Mouse (Mus musculus) kidney, adult 9 months (tissue): ENCODE data around the gene Sox5.

ENCODE experiments used
- DNase-seq: peaks from one replicate; pipeline ENCODE4 v3.0.0; 2022

Gene Sox5

DNA sequence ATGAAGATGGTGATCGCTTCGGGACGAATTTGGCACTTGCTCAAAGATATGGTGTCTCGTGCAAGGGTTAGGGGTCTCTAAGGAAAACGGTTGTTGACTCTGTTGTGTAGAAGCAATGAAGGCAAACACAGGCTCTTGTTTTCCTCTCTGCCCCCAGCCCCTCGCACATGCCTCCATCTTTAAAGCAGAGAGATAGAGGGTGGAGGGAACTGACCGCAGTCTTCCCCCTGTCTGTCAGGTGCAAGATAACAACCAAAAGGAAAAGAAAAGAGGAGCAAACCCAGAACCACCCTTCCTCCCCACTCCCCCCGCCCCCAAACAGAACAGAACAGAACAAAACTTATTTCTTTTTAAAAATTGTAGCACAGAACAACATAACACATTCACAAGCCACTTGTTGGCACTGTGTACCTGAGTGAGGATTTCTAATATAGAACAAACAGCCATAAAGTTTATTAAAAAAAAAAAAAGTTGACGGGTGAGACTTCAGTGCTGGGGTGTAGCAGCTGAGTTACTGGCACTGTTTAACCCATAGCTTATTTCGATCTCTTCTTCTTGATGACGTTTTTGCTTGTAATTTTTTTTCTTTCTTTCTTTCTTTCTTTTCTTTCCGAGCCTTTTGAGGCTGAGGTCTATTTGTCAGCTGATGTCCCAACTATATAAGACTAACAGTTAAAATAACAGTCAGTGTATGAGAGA, 949.1 kb downstream of the Sox5 start:
- DNase-seq = no peak

DNA sequence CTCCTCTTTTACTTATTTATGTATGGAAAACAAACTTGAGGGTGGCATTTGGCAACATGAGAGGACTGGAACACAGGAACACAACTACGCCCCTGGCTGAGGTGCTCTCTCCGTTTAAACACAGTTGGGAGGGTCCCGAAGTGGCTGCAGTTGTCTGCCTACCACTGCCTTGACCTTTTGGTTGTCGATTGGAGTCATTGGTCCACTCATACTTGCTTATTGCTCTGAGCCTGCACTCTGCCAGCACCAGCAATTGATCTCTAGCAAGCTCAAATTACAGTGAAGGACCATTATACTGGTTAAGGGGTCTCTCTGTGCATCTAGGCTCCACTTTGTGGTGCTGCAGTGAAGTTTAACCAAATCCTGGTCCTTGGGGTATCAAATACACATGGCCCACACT, 950.5 kb downstream of the Sox5 start:
- DNase-seq = no peak

DNA sequence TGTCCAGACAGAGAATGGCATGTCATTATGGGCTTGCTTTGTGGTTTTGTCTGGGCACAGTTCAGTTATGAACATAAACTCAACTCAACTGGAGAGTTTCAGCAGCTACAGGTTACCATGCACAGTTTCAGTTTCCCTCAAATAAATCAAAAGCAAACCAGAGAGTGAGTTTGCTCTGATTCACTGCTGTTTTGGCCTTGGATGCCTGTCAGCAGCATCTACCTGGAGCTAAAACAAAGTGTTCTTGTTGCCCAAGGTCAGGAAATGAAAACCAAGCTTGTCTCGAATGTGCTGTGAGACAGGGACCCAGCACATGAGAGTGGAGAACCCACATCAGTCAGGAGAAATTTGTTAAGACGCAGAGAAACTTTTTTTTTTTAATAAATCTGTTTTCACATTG, 951.6 kb downstream of the Sox5 start:
- no peak for DNase-seq

DNA sequence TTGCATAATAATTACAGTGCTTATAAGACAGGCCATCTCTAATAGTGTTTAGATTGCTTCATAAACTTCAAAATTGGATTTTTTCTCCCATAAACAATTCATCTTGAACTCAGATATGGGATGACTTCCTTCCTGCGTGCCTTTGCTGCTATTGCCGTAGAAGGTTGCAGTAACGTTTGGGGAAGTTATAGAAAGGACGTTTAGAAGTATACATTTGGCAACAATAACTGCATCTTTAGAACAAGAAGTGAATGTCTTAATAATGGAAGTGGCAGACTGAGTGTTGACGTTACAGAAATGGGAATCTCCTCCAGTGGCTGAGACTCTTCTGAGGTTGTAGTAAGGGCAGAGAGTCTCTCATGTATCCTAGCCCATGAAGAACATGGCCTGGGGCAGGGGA, 955.0 kb downstream of the Sox5 start:
- no peak for DNase-seq

DNA sequence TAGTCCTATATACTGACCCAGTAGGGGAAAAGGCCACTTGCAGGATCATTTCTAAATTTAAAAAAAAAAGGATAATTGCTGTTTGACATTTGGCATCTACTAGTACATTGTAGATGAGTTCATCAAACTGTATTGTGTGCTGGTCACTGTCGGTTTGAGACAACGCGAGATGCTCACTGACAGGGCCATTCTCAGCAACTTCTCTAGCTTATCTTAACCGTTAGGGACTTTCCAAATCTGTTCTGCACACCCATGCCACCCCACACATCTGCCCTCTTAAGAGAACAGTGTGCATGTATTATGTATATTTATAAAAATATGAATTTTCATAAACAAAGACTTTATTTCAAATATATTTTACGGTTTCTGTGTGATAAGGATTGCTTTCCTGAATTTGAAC, 955.8 kb downstream of the Sox5 start:
- DNase-seq = no peak

GRCm38 (mm10) chr6:143825086-143825485, 956.7 kb downstream of the Sox5 start:
- DNase-seq = no peak

DNA sequence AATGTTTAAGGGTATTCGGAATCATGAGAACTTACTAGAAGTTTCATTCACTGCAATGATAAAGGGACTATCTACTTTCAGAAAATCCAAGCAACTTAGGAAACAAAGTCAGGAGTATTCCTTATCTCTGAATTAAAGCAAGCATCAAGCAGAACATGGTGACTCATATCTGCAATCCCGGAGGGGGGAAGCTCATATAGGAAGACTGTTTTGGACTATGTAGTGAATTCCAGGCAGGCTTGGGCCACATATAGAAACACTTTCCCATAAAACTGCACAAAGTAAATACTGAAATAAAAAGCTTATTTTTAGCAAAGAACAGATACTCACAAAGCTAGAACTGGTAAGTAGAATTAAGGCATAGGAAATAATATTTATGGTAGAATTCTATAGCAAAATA, 993.3 kb downstream of the Sox5 start:
- no peak for DNase-seq

DNA sequence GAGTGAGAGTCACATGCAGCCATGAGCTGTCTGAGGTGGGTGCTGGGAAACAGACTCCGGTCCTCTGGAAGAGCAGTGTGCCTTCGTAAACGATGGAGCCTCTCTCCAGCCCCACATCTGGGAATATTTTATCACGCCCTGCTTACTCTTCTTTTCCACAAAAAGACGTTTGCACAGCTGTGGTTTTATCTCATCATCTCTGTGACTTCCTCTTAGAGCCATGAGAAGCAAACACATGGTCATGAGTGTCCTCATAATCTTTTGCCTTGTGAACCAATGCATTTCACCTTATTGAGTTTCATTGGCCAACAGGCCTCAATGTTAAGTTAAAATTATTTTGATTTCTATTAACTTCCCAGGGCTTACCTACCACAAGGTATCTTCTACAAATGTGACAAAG, 994.4 kb downstream of the Sox5 start:
- DNase-seq = no peak

DNA sequence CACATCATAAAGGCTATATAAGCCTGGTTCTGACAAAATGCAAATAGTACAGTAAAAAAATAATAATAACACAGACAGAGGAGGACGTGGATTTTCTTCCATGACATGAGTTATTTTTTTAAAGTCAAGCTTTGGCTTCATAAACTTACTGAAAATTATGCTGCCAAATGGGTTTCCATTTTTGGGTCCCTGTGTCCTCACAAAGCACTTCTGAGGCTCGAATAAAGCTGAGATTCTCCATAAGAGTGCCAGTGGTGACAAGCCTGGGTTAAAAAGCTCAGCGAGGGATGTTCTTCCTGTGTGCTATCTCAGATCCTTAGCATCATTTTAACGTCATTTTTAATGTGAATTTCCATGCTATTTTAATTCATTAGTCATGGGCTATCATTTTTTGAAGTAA, 996.1 kb downstream of the Sox5 start:
- DNase-seq = no peak
